Comparison of ENCODE assay signal across 18 mouse cellular contexts in the genomic region with DNA sequence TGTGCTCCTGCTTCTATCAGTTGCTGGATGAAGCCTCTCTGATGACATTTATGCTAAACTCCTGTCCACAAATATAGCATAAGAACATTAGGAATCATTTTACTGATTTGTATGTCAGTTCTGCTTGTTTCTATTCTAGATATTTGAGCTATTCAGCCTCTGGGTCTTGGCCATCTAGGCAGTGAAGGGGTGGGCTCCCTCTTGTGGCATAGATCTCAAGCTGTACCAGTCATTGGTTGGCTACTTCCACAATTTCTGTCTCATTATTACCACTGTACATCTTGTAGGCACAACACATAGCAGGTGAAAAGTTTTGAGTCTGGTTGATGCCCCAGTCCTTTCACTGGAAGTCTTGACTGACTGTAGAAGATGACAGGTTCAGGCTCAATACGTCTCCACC.
DNase-seq lines count a peak whose midpoint lies in the region; TF ChIP-seq lines count a peak whose summit lies in the region.
"Had no signal": no experiment of that assay in that cellular context is flagged by ENCODE, and none has a peak within 500 bp of the region (broad histone marks: within the 10 kb centered on the region; RNA-seq: fewer than 3 reads in every experiment).

No protein-coding gene starts in this region.

- peak; percentile 8 to 11 for DNase-seq in cerebellum, postnatal 10 days
- DNase-seq in cerebellum, postnatal 36 days = no peak
- DNase-seq in heart, postnatal 10 days = peak; percentile 6
- DNase-seq in heart, adult 18-20 months = no peak
- no peak for DNase-seq in layer of hippocampus, adult 2 months (ENCODE audit: low spot score in 2 of 2)
- no peak for DNase-seq in layer of hippocampus, adult 9-10 months (ENCODE audit: low spot score)
- peak; percentile 14 for DNase-seq in brain, adult 2 months (ENCODE audit: low read depth, low spot score)
- no peak for DNase-seq in frontal cortex, postnatal 10 days (ENCODE audit: low spot score in 2 of 2)
- DNase-seq: cerebellum, adult 9-11 months; gastrocnemius, postnatal 36 days; lung, embryonic 14.5 days; thymus, postnatal 36 days had no signal

- peak; percentile 64 for TF ChIP-seq CTCF in layer of hippocampus, adult 2 months (conservative IDR thresholded peaks at IDR 0.05)

- H3K4me3 ChIP-seq in layer of hippocampus, adult 2 months = no peak overlapping the region
- H3K4me3 ChIP-seq: erythroblast, embryonic 14.5 days; heart, embryonic 13.5 days; intestine, embryonic 15.5 days; limb, embryonic 10.5 days; midbrain, embryonic 15.5 days had no signal

- no peak overlapping the region for H3K27ac ChIP-seq in layer of hippocampus, adult 2 months
- H3K27ac ChIP-seq: heart, embryonic 13.5 days; intestine, embryonic 15.5 days; limb, embryonic 10.5 days; macrophage; midbrain, embryonic 15.5 days had no signal

- intact Hi-C loops in heart, postnatal 10 days (cut with DNase I) = no loop called here

Comparison
In these comparisons a context has a peak if more than half of its experiments do, and no peak if none do; other contexts are left out.
1. DNase-seq: peak in cerebellum, postnatal 10 days (2 of 2), heart, postnatal 10 days (2 of 2) and brain, adult 2 months (single experiment); none in cerebellum, postnatal 36 days (0 of 2), heart, adult 18-20 months (0 of 2), layer of hippocampus, adult 2 months (0 of 2), layer of hippocampus, adult 9-10 months (single experiment) and frontal cortex, postnatal 10 days (0 of 2).